Mouse (Mus musculus) MEL (cell line): ENCODE results near the gene Slc17a6.

Source experiments
- BHLHE40 ChIP-seq: IDR thresholded peaks from 2 replicates; pipeline ENCODE4 v1.6.1; 2012; ENCODE audit warnings: low read depth, mild to moderate bottlenecking, inconsistent platforms, low read length, improper control_type of control experiment, borderline replicate concordance
- CTCF ChIP-seq, 3 experiments: IDR thresholded peaks in 2 of 3; conservative IDR thresholded peaks in 1 of 3; 2 replicates each; pipeline ENCODE4 v1.5.1; 2011 to 2012; ENCODE audit warnings: low read length in 3 of 3, low read depth in 2 of 3, mild to moderate bottlenecking in 2 of 3, improper control_type of control experiment in 1 of 3, inconsistent platforms in 1 of 3, mixed read lengths in 1 of 3, moderate library complexity in 1 of 3; ENCODE audit not compliant: control insufficient read depth in 1 of 3, insufficient read depth in 1 of 3, poor library complexity in 1 of 3, severe bottlenecking in 1 of 3
- ELF1 ChIP-seq: IDR thresholded peaks from 2 replicates; pipeline ENCODE4 v1.6.1; 2014; ENCODE audit warnings: low read depth, mild to moderate bottlenecking, inconsistent platforms, low read length, improper control_type of control experiment, moderate library complexity
- EP300 ChIP-seq, 2 experiments: IDR thresholded peaks; 2 replicates each; pipeline ENCODE4 v1.6.1; 2011; ENCODE audit warnings: improper control_type of control experiment in 2 of 2, low read length in 2 of 2, low read depth in 1 of 2, mild to moderate bottlenecking in 1 of 2
- GABPA ChIP-seq: IDR thresholded peaks from 2 replicates; pipeline ENCODE4 v1.6.1; 2012; ENCODE audit warnings: low read depth, mild to moderate bottlenecking, inconsistent platforms, low read length, improper control_type of control experiment, moderate library complexity
- HCFC1 ChIP-seq: IDR thresholded peaks from 2 replicates; pipeline ENCODE4 v1.6.1; 2012; ENCODE audit warnings: low read depth, mild to moderate bottlenecking, inconsistent platforms, low read length, improper control_type of control experiment, moderate library complexity
- KAT2A ChIP-seq: conservative IDR thresholded peaks from 2 replicates; pipeline ENCODE4 v1.6.1; 2012; ENCODE audit warnings: low read depth, low read length, improper control_type of control experiment, inconsistent platforms
- MAFK ChIP-seq: IDR thresholded peaks from 2 replicates; pipeline ENCODE4 v1.6.1; 2011; ENCODE audit warnings: low read depth, mild to moderate bottlenecking, low read length, improper control_type of control experiment, borderline replicate concordance
- NELFE ChIP-seq: IDR thresholded peaks from 2 replicates; pipeline ENCODE4 v1.6.1; 2011; ENCODE audit warnings: low read depth, low read length, improper control_type of control experiment
- POLR2A ChIP-seq, 2 experiments: IDR thresholded peaks; 2 replicates each; pipeline ENCODE4 v1.6.1; 2011 to 2012; ENCODE audit warnings: low read length in 2 of 2, mild to moderate bottlenecking in 2 of 2, control low read depth in 1 of 2, improper control_type of control experiment in 1 of 2, low read depth in 1 of 2, moderate library complexity in 1 of 2; ENCODE audit not compliant: control insufficient read depth in 1 of 2, insufficient read depth in 1 of 2, poor library complexity in 1 of 2
- UBTF ChIP-seq: IDR thresholded peaks from 2 replicates; pipeline ENCODE4 v1.6.1; 2012; ENCODE audit warnings: low read depth, mild to moderate bottlenecking, inconsistent platforms, low read length, improper control_type of control experiment, moderate library complexity, borderline replicate concordance; ENCODE audit not compliant: insufficient read depth
- USF2 ChIP-seq, 2 experiments: IDR thresholded peaks; 2 replicates each; pipeline ENCODE4 v1.6.1; 2011 to 2012; ENCODE audit warnings: improper control_type of control experiment in 2 of 2, low read length in 2 of 2, borderline replicate concordance in 1 of 2, inconsistent platforms in 1 of 2, low read depth in 1 of 2, mild to moderate bottlenecking in 1 of 2; ENCODE audit not compliant: insufficient read depth in 1 of 2
- ZKSCAN1 ChIP-seq: IDR thresholded peaks from 2 replicates; pipeline ENCODE4 v1.6.1; 2012; ENCODE audit warnings: low read depth, mild to moderate bottlenecking, inconsistent platforms, low read length, improper control_type of control experiment, moderate library complexity

- no peak for TF ChIP-seq USF2 (IDR thresholded peaks at IDR 0.05; ENCODE audit: borderline replicate concordance in 1 of 2, insufficient read depth in 1 of 2, low read depth in 1 of 2, low read length in 2 of 2)
- TF ChIP-seq MAFK = no peak
- no peak for TF ChIP-seq HCFC1
- TF ChIP-seq ELF1 = no peak
- no peak for TF ChIP-seq EP300 (IDR thresholded peaks at IDR 0.05; ENCODE audit: low read depth in 1 of 2, low read length in 2 of 2)
- TF ChIP-seq POLR2A (IDR thresholded peaks at IDR 0.05; ENCODE audit: control insufficient read depth in 1 of 2, insufficient read depth in 1 of 2, low read depth in 1 of 2, low read length in 2 of 2, poor library complexity in 1 of 2) = no peak
- no peak for TF ChIP-seq BHLHE40
- TF ChIP-seq CTCF (IDR thresholded peaks at IDR 0.05 in 2 of 3, conservative IDR thresholded peaks at IDR 0.05 in 1 of 3; ENCODE audit: control insufficient read depth in 1 of 3, insufficient read depth in 1 of 3, low read depth in 2 of 3, low read length in 3 of 3, poor library complexity in 1 of 3, severe bottlenecking in 1 of 3) = no peak
- no peak for TF ChIP-seq NELFE
- TF ChIP-seq KAT2A = no peak
- TF ChIP-seq ZKSCAN1 = no peak
- TF ChIP-seq UBTF = no peak
- TF ChIP-seq GABPA = no peak
These were observed 390 bp downstream of the Slc17a6 start for GRCm38 (mm10) chr7:51622196-51622595.
